Mouse (Mus musculus) bone marrow, adult 2 months (tissue): Measurements from ENCODE around the gene Suv39h2. TPM values are rescaled to one million over a fixed set of nuclear protein-coding genes. Genes with fewer than 3 reads are reported as not detected.

Source experiments
- H3K27ac ChIP-seq: fragments of 200-500 bp; 2 replicates; pipeline ENCODE4 v1.5.1; 2012; ENCODE audit warnings: low read depth, mild to moderate bottlenecking, control low read depth, inconsistent platforms, low read length; ENCODE audit not compliant: control insufficient read depth, poor library complexity, insufficient read depth
- H3K4me1 ChIP-seq: fragments of 200-500 bp; 2 replicates; pipeline ENCODE4 v1.6.1; 2011; ENCODE audit warnings: low read length; ENCODE audit not compliant: control insufficient read depth, insufficient read depth
- H3K4me3 ChIP-seq: fragments of 200-500 bp; replicated peaks from 2 replicates; pipeline ENCODE3; 2011; ENCODE audit warnings: mild to moderate bottlenecking, low read depth, low read length, control low read depth; ENCODE audit not compliant: control insufficient read depth
- CTCF ChIP-seq: fragments of 200-500 bp; IDR thresholded peaks from 2 replicates; pipeline ENCODE4 v1.5.1; 2011; ENCODE audit warnings: low read length, control low read depth; ENCODE audit not compliant: control insufficient read depth, insufficient read depth
- POLR2A ChIP-seq: fragments of 200-500 bp; IDR thresholded peaks from 2 replicates; pipeline ENCODE4 v1.6.1; 2011; ENCODE audit warnings: low read depth, mild to moderate bottlenecking, control low read depth, low read length, borderline replicate concordance; ENCODE audit not compliant: control insufficient read depth
- WGBS: fragments of 180-500 bp; shearing (Covaris S2); methylation state at CpG from one replicate; pipeline ENCODE4 v1.1.7; 2018; 5-methylcytosine and 5-hydroxymethylcytosine counted together
- polyA plus RNA-seq: library from polyadenylated mRNA; stranded (reverse); fragments of >200 nt; gene quantifications from 2 replicates; pipeline ENCODE4 v1.2.4, GENCODE M21; 2011; ENCODE audit warnings: low replicate concordance; ENCODE audit not compliant: missing spikeins, insufficient read depth, insufficient read length

Suv39h2 gene
- polyA plus RNA-seq, 1 experiment = 4.4 TPM

GRCm38 (mm10) chr2:3480239-3480638 is 5.4 kb upstream of the Suv39h2 start:
- WGBS = 54% methylated on average over 3 of the region's 3 CpGs
- Histone ChIP-seq H3K27ac (no peak overlapping the region), H3K4me1 (no peaks in the 10 kb centered on the region; the same call in 1 of the 2 replicates), H3K4me3 (no peak overlapping the region)
- TF ChIP-seq CTCF (no peak), POLR2A (no peak)

GRCm38 (mm10) chr2:3475746-3476251 is 968 bp upstream of the Suv39h2 start:
- Histone ChIP-seq H3K27ac (no peak overlapping the region), H3K4me3 (peak overlapping the region; percentile 60), H3K4me1 (peaks cover 2% of the 10 kb centered on the region; the same call in 1 of the 2 replicates)
- TF ChIP-seq CTCF (no peak), POLR2A (no peak)
- WGBS = 42% methylated on average over 3 of the region's 3 CpGs

- WGBS = under 1% methylated on average over 46 of the region's 46 CpGs
- Histone ChIP-seq H3K4me3 (peak overlapping the region; percentile 97), H3K4me1 (peaks cover 2% of the 10 kb centered on the region; the same call in 1 of the 2 replicates), H3K27ac (peak overlapping the region; percentile 75)
- TF ChIP-seq POLR2A (no peak), CTCF (no peak)
These were observed 448 bp downstream of the Suv39h2 start for GRCm38 (mm10) chr2:3474361-3474805.

GRCm38 (mm10) chr2:3473891-3474290 is 940 bp downstream of the Suv39h2 start:
- peak overlapping the region; percentile 97 for H3K4me3 ChIP-seq
- no peak overlapping the region; the same call in 1 of the 2 replicates for H3K27ac ChIP-seq
- peaks cover 2% of the 10 kb centered on the region; the same call in 1 of the 2 replicates for H3K4me1 ChIP-seq
- WGBS = 2% methylated on average over 12 of the region's 12 CpGs
- no peak for TF ChIP-seq POLR2A

GRCm38 (mm10) chr2:3456590-3456989 is 18.2 kb downstream of the Suv39h2 start:
- Histone ChIP-seq H3K4me3 (no peak overlapping the region), H3K4me1 (no peaks in the 10 kb centered on the region), H3K27ac (no peak overlapping the region)
- 89% methylated on average over 4 of the region's 4 CpGs for WGBS
- no peak for TF ChIP-seq CTCF
- TF ChIP-seq POLR2A = no peak

GRCm38 (mm10) chr2:3453096-3453495 is 21.7 kb downstream of the Suv39h2 start:
- no peak overlapping the region for H3K27ac ChIP-seq
- TF ChIP-seq CTCF (no peak), POLR2A (no peak)
- no peak overlapping the region for H3K4me3 ChIP-seq
- no peaks in the 10 kb centered on the region for H3K4me1 ChIP-seq
- 90% methylated on average over 3 of the region's 3 CpGs for WGBS

- Histone ChIP-seq H3K4me3 (no peak overlapping the region), H3K4me1 (no peaks in the 10 kb centered on the region), H3K27ac (no peak overlapping the region)
- TF ChIP-seq CTCF = no peak
- TF ChIP-seq POLR2A = no peak
- WGBS = 80% methylated on average over 2 of the region's 2 CpGs
These were observed 25.4 kb downstream of the Suv39h2 start for GRCm38 (mm10) chr2:3449431-3449830.

GRCm38 (mm10) chr2:3445984-3446383 is 28.8 kb downstream of the Suv39h2 start:
- no peak overlapping the region for H3K4me3 ChIP-seq
- H3K27ac ChIP-seq = no peak overlapping the region
- H3K4me1 ChIP-seq = no peaks in the 10 kb centered on the region
- no peak for TF ChIP-seq CTCF
- no peak for TF ChIP-seq POLR2A
- 83% methylated on average over 4 of the region's 4 CpGs for WGBS

GRCm38 (mm10) chr2:3444206-3444605 is 30.6 kb downstream of the Suv39h2 start:
- no peak for TF ChIP-seq CTCF
- no peak for TF ChIP-seq POLR2A
- H3K4me3 ChIP-seq = no peak overlapping the region
- no peak overlapping the region for H3K27ac ChIP-seq
- H3K4me1 ChIP-seq = no peaks in the 10 kb centered on the region
- WGBS = 79% methylated on average over 7 of the region's 7 CpGs
